Mouse (Mus musculus) G1E (cell line): ENCODE measurements around the gene Usp11.

Source experiments
- CTCF ChIP-seq: IDR thresholded peaks from 2 replicates; pipeline ENCODE4 v1.5.1; 2012; ENCODE audit warnings: low read depth, low read length, inconsistent platforms, mixed read lengths
- GATA1 ChIP-seq: IDR thresholded peaks from 2 replicates; pipeline ENCODE4 v1.6.1; 2012; ENCODE audit warnings: borderline replicate concordance, low read length, inconsistent platforms, mixed read lengths
- TAL1 ChIP-seq: conservative IDR thresholded peaks from 2 replicates; pipeline ENCODE4 v1.6.1; 2012; ENCODE audit warnings: low read depth, low read length, inconsistent platforms, mixed read lengths

- TF ChIP-seq CTCF = no peak
- TF ChIP-seq GATA1 = no peak
- TF ChIP-seq TAL1 = no peak
Measured at GRCm38 (mm10) chrX:20692616-20693015, 11.1 kb upstream of the Usp11 start.
